Mouse (Mus musculus): ENCODE results near the gene Socs4.

The Socs4 gene

GRCm38 (mm10) chr14:47276637-47277393 lies at the start of gene Socs4, which contains the start of gene Wdhd1:
TSS of gene Socs4 (plus strand) at chr14:47276931.
TSS of gene Wdhd1 (minus strand) at chr14:47276857.
- peak; percentile 71 for DNase-seq (ENCODE audit: extremely low read depth, low read depth)

GRCm38 (mm10) chr14:47229796-47230376 lies 46.8 kb upstream of the Socs4 start:
- DNase-seq (ENCODE audit: extremely low read depth, low read depth) = no peak

GRCm38 (mm10) chr14:47233602-47234001 lies 43.1 kb upstream of the Socs4 start:
- peak; percentile 51 for DNase-seq (ENCODE audit: extremely low read depth, low read depth)

GRCm38 (mm10) chr14:47234032-47234431 lies 42.7 kb upstream of the Socs4 start:
- peak; percentile 39 for DNase-seq (ENCODE audit: extremely low read depth, low read depth)

GRCm38 (mm10) chr14:47234526-47235250 lies 42.0 kb upstream of the Socs4 start:
- no peak for DNase-seq (ENCODE audit: extremely low read depth, low read depth)

- DNase-seq (ENCODE audit: extremely low read depth, low read depth) = no peak
These were observed 40.2 kb upstream of the Socs4 start for GRCm38 (mm10) chr14:47236491-47236890.

- DNase-seq (ENCODE audit: extremely low read depth, low read depth) = no peak
These were observed 39.4 kb upstream of the Socs4 start for GRCm38 (mm10) chr14:47237286-47237685.

GRCm38 (mm10) chr14:47240600-47240999 lies 36.1 kb upstream of the Socs4 start:
- DNase-seq (ENCODE audit: extremely low read depth, low read depth) = peak; percentile 89

- DNase-seq (ENCODE audit: extremely low read depth, low read depth) = no peak
These were observed 35.7 kb upstream of the Socs4 start for GRCm38 (mm10) chr14:47241046-47241445.

GRCm38 (mm10) chr14:47242753-47243152 lies 34.0 kb upstream of the Socs4 start:
- DNase-seq (ENCODE audit: extremely low read depth, low read depth) = no peak

- DNase-seq (ENCODE audit: extremely low read depth, low read depth) = no peak
These were observed 26.9 kb upstream of the Socs4 start for GRCm38 (mm10) chr14:47249839-47250238.

GRCm38 (mm10) chr14:47264866-47265265 lies 11.9 kb upstream of the Socs4 start:
- DNase-seq (ENCODE audit: extremely low read depth, low read depth) = no peak

- no peak for DNase-seq (ENCODE audit: extremely low read depth, low read depth)
These were observed 10.9 kb upstream of the Socs4 start for GRCm38 (mm10) chr14:47265829-47266228.

- no peak for DNase-seq (ENCODE audit: extremely low read depth, low read depth)
These were observed 7.7 kb upstream of the Socs4 start for GRCm38 (mm10) chr14:47269056-47269455.

GRCm38 (mm10) chr14:47269706-47270105 lies 7.0 kb upstream of the Socs4 start:
- DNase-seq (ENCODE audit: extremely low read depth, low read depth) = no peak

GRCm38 (mm10) chr14:47273751-47274150 lies 3.0 kb upstream of the Socs4 start:
- DNase-seq (ENCODE audit: extremely low read depth, low read depth) = no peak

- DNase-seq (ENCODE audit: extremely low read depth, low read depth) = peak; percentile 41
These were observed 1.3 kb upstream of the Socs4 start for GRCm38 (mm10) chr14:47275417-47275816.

- peak; percentile 82 for DNase-seq (ENCODE audit: extremely low read depth, low read depth)
These were observed 611 bp upstream of the Socs4 start for GRCm38 (mm10) chr14:47276036-47276603.

GRCm38 (mm10) chr14:47279058-47279457 lies 2.3 kb downstream of the Socs4 start:
- no peak for DNase-seq (ENCODE audit: extremely low read depth, low read depth)

- no peak for DNase-seq (ENCODE audit: extremely low read depth, low read depth)
These were observed 4.8 kb downstream of the Socs4 start for GRCm38 (mm10) chr14:47281535-47281934.

- DNase-seq (ENCODE audit: extremely low read depth, low read depth) = no peak
These were observed 6.8 kb downstream of the Socs4 start for GRCm38 (mm10) chr14:47283568-47283967.

- DNase-seq (ENCODE audit: extremely low read depth, low read depth) = peak; percentile 41
These were observed 8.5 kb downstream of the Socs4 start for GRCm38 (mm10) chr14:47285271-47285670.
